Mouse (Mus musculus) urinary bladder, postnatal 10 days (tissue): ENCODE measurements around the gene Gm20388.

Experiments
- DNase-seq: peaks from one replicate; pipeline ENCODE4 v3.0.0; 2022; ENCODE audit warnings: low spot score

Gene Gm20388

DNA sequence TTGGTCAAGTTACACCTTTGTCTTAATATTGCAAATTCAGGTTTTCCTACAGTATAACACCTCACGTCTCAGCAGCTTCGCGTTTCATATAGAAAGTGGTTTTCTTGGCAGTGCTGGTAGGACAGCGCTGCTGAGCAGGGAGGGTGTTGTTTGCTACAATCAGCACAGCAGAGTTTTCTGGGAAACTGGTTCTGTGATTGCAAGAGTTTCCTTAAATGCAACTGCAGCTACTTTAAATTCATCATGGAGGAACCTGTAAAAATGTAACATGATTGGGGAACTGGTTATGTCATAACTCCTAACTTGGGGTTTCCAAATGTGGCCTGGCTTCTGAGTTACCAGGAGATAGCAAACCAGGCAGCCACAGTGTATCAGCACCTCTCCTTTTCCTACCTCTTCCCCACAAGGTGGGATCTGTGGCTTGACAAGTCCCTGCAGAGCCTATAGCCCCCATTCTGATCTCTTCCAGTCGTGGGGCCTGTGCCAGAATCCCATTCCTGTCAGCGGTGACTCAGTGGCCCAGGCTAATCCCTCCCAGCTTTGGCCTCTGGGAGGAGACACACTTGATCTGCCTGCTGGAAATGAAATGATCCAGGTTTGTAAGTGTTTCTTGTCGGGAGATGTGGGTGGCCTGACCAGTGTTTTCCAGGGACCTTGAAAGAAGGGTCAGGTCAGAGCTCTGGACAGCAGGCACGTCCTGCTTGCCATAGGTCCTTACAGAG, 2109.6 kb downstream of the Gm20388 start:
- DNase-seq = no peak

DNA sequence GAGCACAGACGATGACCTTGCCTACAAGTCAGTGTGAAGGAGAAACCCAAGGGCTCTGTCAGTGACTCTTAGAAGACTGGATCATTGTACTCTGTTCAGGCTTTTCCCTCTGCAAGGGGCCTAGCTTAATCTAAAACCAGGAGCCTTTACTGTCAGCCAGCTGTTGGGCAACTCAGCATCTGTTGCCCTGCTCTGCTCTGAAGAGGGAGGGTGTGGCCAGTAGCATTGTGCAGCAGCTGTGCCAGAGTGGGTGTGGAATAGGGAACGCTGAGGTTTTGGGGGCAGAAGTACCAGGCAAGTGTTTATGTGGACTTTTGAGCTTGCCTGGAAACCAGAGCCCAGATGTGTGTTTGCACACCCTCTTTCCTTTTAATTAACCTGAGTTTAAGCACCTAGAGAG, 2111.1 kb downstream of the Gm20388 start:
- DNase-seq = no peak

GRCm38 (mm10) chr8:122022274-122022673, 2111.6 kb downstream of the Gm20388 start:
- no peak for DNase-seq

DNA sequence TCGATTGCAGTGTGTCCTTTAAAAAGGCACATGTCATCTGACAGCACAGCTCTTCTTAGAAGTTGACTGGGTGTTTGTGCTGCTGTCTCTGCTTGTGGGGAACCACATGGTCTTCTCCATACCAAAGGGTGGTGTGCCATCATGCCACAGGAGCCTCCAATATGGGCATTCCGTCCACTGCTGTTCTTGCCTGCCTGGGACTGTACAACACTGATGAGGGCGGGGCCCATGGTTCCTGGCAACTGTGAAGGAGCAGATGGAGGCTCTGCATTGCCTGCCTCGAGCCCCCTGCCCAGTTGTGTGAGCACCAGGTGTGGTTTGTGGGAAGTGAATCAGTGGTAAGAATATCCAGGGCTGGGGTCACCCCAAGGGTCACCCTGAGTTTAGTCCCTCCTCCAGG, 2112.1 kb downstream of the Gm20388 start:
- DNase-seq = no peak

DNA sequence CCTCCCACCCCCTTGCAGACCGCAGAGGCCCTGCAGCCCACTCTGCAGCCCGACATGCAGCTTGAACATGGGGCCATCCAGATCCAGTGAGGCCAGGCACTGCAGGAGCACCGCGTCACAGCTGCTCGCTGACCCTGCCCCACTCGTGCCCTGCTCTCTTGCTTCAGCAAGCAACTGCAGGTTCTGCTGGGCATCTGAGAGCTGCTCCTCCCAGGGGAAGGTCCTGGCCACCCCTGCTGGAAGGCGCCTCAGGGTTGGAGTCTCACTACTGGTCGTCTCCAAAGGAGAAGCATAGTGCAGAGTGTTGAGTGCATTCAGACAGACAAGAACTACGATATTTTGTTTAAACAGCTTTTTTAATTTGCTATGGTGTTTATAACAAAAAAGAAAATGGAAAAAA, 2114.9 kb downstream of the Gm20388 start:
- DNase-seq = no peak

DNA sequence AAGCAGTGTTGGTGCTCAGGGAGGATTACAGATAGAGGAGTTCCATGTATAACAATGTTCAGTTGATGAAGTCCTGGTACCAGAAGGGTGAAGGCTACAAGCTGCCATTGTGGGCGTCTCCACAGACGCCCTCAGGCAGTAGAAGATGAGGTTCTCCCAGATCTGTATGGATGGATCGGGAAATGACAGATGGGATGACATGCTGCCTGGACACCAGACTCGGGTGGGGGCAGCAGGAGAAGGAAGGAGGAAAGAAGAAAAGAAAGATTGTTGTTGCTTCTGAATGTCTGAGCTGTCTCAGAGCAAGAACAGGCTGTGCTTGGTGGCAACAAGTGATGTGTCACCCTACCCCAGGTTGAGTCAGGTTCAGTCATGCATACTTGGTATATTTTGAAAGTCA, 2117.5 kb downstream of the Gm20388 start:
- no peak for DNase-seq

DNA sequence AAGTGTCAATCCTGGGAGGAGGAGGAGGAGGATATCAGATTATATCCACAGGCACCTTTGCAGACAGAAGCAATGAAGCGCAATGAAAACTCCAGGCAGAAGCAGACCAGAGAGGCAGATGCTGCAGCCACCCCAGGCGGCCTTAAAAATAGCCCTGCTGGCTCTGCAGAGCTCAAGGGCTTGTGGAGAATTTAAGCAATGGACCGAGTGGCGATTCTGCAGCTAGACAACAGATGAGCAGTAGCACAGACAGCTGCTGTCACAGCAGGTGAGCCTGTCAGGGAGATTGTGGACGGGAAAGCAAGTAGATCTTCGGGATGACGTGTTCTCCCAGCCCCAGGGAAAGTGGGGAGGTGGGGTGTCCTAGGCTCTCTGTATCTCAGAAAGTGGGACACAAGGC, 2120.3 kb downstream of the Gm20388 start:
- no peak for DNase-seq

DNA sequence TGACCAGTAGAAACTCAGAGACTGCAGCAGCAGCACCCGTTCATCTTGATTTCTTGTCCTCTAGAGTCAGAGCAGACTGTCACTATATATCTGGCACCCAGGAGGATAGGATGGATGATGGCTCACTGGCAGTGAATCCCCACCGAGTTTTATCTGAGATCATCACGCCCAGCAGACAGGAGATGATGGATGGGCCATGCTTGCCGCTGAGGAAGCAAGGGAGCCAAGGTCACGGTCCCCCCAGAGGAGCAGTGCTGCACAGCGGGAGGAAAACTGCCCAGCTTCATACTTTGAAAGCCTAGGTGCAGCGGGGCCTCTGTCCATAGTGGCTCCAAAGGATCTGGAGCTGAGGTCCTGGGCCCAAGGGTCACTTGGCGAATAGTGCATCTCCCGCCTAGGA, 2122.1 kb downstream of the Gm20388 start:
- no peak for DNase-seq

GRCm38 (mm10) chr8:122035543-122035942, 2124.9 kb downstream of the Gm20388 start:
- no peak for DNase-seq

DNA sequence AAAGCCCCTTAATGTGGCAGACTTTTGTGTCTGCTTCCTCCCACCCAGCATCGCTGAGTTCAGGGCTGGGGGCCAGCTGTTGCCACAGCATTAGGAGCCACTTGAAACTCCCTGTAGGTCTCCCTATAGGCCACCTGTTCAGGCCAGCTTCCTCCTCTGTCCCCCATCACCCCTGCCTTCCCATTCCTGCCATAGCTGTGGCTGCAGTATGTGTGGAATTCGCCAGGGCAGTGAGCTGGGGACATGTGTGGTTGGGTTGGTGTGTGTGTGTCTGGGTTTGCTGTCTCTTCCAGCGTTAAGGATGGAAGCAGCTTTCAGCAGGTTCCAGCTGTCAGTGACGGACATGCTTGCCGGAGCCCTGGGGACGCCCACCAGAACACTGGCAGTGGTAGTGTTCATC, 2125.7 kb downstream of the Gm20388 start:
- no peak for DNase-seq

DNA sequence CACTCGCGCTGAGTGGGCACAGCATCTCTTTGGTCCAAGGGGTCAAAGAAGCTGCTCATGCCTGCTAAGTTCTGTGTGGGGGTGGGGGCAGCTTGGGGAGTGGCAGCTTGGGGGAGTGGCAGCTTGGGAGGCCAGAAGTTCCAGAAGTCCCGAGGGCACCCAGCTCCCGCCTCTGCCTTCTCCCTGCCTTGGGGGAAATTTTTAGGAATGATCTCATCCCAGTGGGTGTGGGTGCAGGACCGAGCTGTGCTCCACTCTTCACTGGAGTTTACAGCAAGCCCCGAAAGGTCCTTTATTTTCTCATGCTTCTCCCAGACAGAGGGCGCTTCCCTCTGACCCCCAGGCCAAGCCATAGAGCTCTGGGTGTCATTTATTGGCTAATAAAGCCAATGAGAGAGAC, 2126.6 kb downstream of the Gm20388 start:
- DNase-seq = no peak

- no peak for DNase-seq
These were observed 2127.4 kb downstream of the Gm20388 start for GRCm38 (mm10) chr8:122038076-122038475.

GRCm38 (mm10) chr8:122039452-122039851, 2128.8 kb downstream of the Gm20388 start:
- no peak for DNase-seq

DNA sequence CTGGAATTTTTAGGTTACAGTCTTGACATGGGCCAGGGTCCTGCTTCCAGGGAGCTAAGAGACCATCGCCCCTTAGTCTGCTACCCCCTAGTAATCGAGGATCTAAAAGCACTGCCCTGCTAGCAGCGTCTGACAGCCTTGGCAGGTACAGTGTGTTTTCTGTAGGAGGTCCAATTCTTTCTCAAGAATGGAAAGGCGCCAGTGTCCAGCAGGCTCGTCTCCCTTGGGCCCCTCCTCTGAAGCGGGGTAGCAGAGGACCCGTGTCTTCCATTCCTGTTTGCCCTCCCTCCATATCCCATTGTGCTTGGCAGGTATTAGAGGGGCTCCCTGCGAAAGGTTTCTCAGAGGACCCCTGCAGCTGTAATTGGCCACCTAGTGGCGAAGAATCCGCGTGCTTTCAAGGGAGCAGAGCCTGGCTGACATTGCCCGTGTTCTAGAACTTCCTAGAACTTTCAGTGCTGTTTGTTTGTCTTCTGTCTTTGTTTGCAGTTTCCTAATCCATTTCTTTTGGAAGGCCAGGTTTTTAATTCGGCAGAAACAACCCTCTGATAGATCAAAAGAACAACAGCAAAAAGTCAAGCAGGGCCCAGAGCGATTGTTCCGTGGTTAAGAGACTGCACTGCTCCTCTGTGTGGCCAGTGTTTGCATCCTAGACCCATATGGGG, 2136.7 kb downstream of the Gm20388 start:
- no peak for DNase-seq

- DNase-seq = no peak
These were observed 2138.6 kb downstream of the Gm20388 start for GRCm38 (mm10) chr8:122049266-122049665.

GRCm38 (mm10) chr8:122049923-122050322, 2139.3 kb downstream of the Gm20388 start:
- DNase-seq = no peak

- no peak for DNase-seq
These were observed 2140.0 kb downstream of the Gm20388 start for GRCm38 (mm10) chr8:122050620-122051019.

- DNase-seq = no peak
These were observed 2144.7 kb downstream of the Gm20388 start for GRCm38 (mm10) chr8:122055321-122055720.

DNA sequence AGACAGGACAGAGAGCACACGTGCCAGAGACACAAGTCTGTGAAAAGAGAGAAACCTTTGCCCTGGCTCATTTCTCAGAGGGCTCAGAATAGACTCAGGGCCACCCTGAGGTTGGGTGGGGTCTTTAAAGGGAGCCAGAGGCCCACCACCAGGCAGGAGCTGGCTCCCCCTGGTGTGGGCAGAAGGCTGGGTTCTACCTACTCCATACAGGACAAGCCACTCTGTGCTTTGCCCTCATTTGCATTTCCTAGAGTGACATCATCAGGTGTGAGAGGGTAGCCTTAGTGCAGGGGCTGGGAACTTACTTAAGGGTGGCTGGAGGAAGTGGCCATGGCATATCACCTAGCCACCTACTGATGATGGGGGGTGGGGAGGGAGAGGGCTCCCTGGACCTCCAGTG, 2145.5 kb downstream of the Gm20388 start:
- DNase-seq = no peak

DNA sequence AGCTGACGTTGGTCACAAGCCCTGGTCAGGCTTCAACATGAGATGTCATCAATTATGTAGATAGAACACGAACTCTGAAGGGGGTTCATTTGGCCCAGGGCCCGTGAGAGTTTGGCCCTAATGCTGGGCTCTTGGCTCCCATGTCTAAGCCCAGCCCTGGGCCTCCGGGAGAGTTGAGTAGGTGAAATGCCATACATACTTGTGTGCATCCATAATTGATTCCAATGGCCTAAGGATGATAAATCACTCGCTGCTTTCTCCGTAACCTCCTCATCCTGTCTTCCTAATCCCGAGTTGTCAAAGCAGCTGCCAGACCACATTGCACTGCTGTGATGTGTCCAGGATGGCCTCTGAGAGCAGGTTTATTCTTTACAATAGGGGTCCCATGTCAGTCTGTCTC, 2146.2 kb downstream of the Gm20388 start:
- no peak for DNase-seq

- DNase-seq = no peak
These were observed 2147.9 kb downstream of the Gm20388 start for GRCm38 (mm10) chr8:122058510-122058909.

- DNase-seq = no peak
These were observed 2148.3 kb downstream of the Gm20388 start for GRCm38 (mm10) chr8:122058951-122059350.

DNA sequence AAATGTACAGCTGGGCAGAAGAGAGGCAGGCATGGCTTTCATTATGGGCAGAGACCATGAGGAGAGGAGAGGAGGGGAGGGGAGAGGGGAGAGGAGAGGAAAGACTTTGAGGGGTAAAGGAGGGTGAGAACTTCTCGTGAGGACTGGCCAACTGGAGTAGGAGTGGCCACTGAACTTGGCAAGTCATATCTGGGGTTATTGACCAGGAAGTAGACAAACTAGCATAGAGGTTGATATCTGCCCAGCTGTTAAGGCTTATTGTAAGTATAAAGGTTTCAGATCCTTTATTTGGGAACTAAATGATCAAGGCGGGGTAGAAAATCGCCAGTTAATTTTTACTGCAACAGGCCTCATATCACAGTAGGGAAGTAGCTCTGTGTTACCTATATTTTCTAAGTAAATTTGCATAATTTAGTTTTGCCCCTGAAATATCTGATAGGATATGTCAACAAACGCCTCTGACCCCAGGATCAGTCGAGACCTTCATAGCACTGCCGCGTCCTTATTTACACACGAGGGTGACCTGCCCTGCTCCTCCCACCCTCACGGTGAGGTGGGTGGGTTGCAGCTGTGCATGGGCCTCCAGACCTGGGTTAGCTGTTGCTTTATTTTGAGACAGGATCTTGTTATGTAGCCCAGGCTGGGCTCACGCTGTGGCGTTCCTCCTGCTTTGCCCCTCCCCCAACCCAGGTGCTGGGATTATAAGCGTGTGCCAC, 2152.0 kb downstream of the Gm20388 start:
- no peak for DNase-seq
